In genomic region chr9:117251521-117252368, GRCm38 (mm10) we compare ENCODE assay signal across 8 mouse cellular contexts.
DNase-seq lines count a peak whose midpoint lies in the region; ATAC-seq and TF ChIP-seq lines count a peak whose summit lies in the region.

No protein-coding gene starts in this region.

- peak overlapping the region; percentile 71 for H3K4me3 ChIP-seq in embryonic facial prominence, embryonic 15.5 days (replicated peaks)
- peak overlapping the region; percentile 57 for H3K4me3 ChIP-seq in hindbrain, embryonic 12.5 days
- peak overlapping the region; percentile 56 for H3K4me3 ChIP-seq in limb, embryonic 15.5 days

- H3K9ac ChIP-seq in embryonic facial prominence, embryonic 15.5 days: peak overlapping the region; percentile 70
- peak overlapping the region; percentile 74 for H3K9ac ChIP-seq in hindbrain, embryonic 12.5 days
- peak overlapping the region; percentile 59 for H3K9ac ChIP-seq in limb, embryonic 15.5 days

- H3K27me3 ChIP-seq in Patski: no peaks in the 10 kb centered on the region
- no peaks in the 10 kb centered on the region for H3K27me3 ChIP-seq in embryonic facial prominence, embryonic 15.5 days
- H3K27me3 ChIP-seq in hindbrain, embryonic 12.5 days: no peaks in the 10 kb centered on the region
- H3K27me3 ChIP-seq in limb, embryonic 15.5 days: no peaks in the 10 kb centered on the region

- in situ Hi-C loops in Patski (cut with MboI; ENCODE audit: low pct_unique_long_range_greater_than_20kb): no loop called here

- H3K9me3 ChIP-seq in embryonic facial prominence, embryonic 15.5 days (replicated peaks): no peaks in the 10 kb centered on the region
- no peaks in the 10 kb centered on the region for H3K9me3 ChIP-seq in hindbrain, embryonic 12.5 days (replicated peaks)
- no peaks in the 10 kb centered on the region for H3K9me3 ChIP-seq in limb, embryonic 15.5 days

- peak overlapping the region; percentile 58 for H3K4me2 ChIP-seq in embryonic facial prominence, embryonic 15.5 days (replicated peaks)
- peak overlapping the region; percentile 81 for H3K4me2 ChIP-seq in hindbrain, embryonic 12.5 days (replicated peaks)
- peak overlapping the region; percentile 65 for H3K4me2 ChIP-seq in limb, embryonic 15.5 days

- peak overlapping the region; percentile 92 for H3K27ac ChIP-seq in embryonic facial prominence, embryonic 15.5 days (replicated peaks)
- H3K27ac ChIP-seq in hindbrain, embryonic 12.5 days: peak overlapping the region; percentile 76
- H3K27ac ChIP-seq in limb, embryonic 15.5 days: peak overlapping the region; percentile 85

- ATAC-seq in Patski: peak; percentile 62
- ATAC-seq in embryonic facial prominence, embryonic 15.5 days (ENCODE audit: insufficient number of reproducible peaks, low FRiP score, low TSS enrichment, low read depth): peak; percentile 62
- peak; percentile 73 for ATAC-seq in hindbrain, embryonic 12.5 days (ENCODE audit: low FRiP score)
- peak; percentile 59; the same call in 1 of the 2 replicates for ATAC-seq in limb, embryonic 15.5 days (ENCODE audit: insufficient number of reproducible peaks, low FRiP score, low TSS enrichment, low read depth)
- ATAC-seq in megakaryocyte-erythroid progenitor cell, adult 5-6 weeks (replicated peaks; ENCODE audit: low FRiP score, low TSS enrichment, poor library complexity, severe bottlenecking): no peak

- H3K4me1 ChIP-seq in embryonic facial prominence, embryonic 15.5 days: peaks cover 33% of the 10 kb centered on the region
- H3K4me1 ChIP-seq in hindbrain, embryonic 12.5 days: peaks cover 28% of the 10 kb centered on the region
- peaks cover 28% of the 10 kb centered on the region for H3K4me1 ChIP-seq in limb, embryonic 15.5 days

- no peak for TF ChIP-seq CTCF in Patski (IDR thresholded peaks at IDR 0.05)

- CTCF ChIA-PET in Patski (lab: Charles Lee): no interaction called here

- DNase-seq in gastrocnemius, postnatal 10 days: peak; percentile 29
- no peak for DNase-seq in gastrocnemius, adult 18-20 months (ENCODE audit: low spot score)
- DNase-seq in Patski (ENCODE audit: low read depth, low spot score): peak; percentile 20
- peak; percentile 76 for DNase-seq in neural tube, embryonic 10.5 days (ENCODE audit: extremely low spot score, low spot score)

- POLR2A ChIA-PET in Patski (lab: Charles Lee): interaction anchor here (0.6 kb wide), 2 partner anchors 11 to 303 kb away, joined by 3 to 4 read pairs; no protein-coding TSS in a partner anchor

- under 1% methylated on average over 29 of the region's 29 CpGs for WGBS in embryonic facial prominence, embryonic 15.5 days
- WGBS in hindbrain, embryonic 12.5 days: 1% methylated on average over 29 of the region's 29 CpGs
- under 1% methylated on average over 29 of the region's 29 CpGs for WGBS in limb, embryonic 15.5 days

- H3K36me3 ChIP-seq in embryonic facial prominence, embryonic 15.5 days: no peaks in the 10 kb centered on the region
- no peaks in the 10 kb centered on the region for H3K36me3 ChIP-seq in hindbrain, embryonic 12.5 days
- no peaks in the 10 kb centered on the region for H3K36me3 ChIP-seq in limb, embryonic 15.5 days
